Mouse (Mus musculus): ENCODE data around the gene Gm5426. TPM values are rescaled to one million over a fixed set of nuclear protein-coding genes. Genes with fewer than 3 reads are reported as not detected.

Gene Gm5426
- total and polyA plus RNA-seq, 2 experiments from 2014 or later = not detected

DNA sequence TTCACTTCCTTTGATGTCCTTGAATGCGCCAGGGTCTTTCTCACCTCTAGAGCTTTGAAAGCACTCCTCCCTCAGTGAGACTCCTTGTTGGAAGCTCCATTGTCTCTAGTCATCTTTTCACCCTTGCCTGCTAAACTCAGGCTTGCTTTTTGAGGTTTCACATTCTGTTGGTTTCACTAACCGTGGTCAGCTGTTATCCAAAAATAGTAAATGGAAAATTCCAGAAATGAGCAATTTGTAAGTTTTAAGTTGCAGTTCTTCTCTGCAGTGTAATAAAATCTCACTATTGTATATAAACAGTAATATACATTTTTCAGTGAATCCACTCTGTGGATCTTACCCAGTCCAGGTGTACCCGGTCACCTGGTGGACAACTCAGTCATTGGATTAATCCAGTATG is 21.1 kb upstream of the Gm5426 start:
- no peak for TF ChIP-seq CTCF (IDR thresholded peaks at IDR 0.05)
- Histone ChIP-seq H3K9ac (replicated peaks; ENCODE audit: low read length, poor library complexity, severe bottlenecking) (no peak overlapping the region), H3K27ac (ENCODE audit: low read depth, low read length) (no peak overlapping the region), H3K27me3 (ENCODE audit: insufficient read depth, low read length) (no peaks in the 10 kb centered on the region), H3K4me2 (ENCODE audit: low read depth, low read length, poor library complexity, severe bottlenecking) (no peak overlapping the region), H3K36me3 (ENCODE audit: insufficient read depth, low read length) (no peaks in the 10 kb centered on the region), H3K4me1 (ENCODE audit: insufficient read depth, low read length) (no peaks in the 10 kb centered on the region), H3K4me3 (ENCODE audit: low read depth, low read length) (no peak overlapping the region), H3K9me3 (ENCODE audit: low read length) (no peaks in the 10 kb centered on the region)
- ATAC-seq (ENCODE audit: low FRiP score) (no peak), DNase-seq (ENCODE audit: low spot score) (no peak)
- WGBS = 91% methylated on average over 3 of the region's 3 CpGs

DNA sequence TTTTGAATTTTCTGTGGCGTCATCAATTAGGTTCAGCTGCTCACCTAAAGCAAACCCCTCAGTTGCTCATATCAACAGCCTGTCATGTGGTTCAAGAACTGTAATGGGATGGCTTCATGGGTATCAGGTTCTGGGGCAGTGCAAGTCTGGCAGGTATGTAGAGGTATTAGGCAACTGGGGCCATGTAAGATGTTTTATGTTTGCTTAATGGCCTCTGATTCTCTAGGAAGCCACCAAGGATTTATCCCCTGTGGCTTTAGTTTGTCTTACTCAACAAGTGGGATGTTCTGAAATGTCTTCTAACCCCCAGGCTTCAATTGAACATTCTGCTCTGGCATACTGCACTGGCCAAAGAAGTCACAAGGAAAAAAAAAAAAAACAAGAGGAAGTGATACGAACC is 15.6 kb upstream of the Gm5426 start:
- no peaks in the 10 kb centered on the region for H3K9me3 ChIP-seq (ENCODE audit: low read length)
- no peak overlapping the region for H3K4me3 ChIP-seq (ENCODE audit: low read depth, low read length)
- no peaks in the 10 kb centered on the region for H3K36me3 ChIP-seq (ENCODE audit: insufficient read depth, low read length)
- no peak overlapping the region for H3K4me2 ChIP-seq (ENCODE audit: low read depth, low read length, poor library complexity, severe bottlenecking)
- H3K9ac ChIP-seq (replicated peaks; ENCODE audit: low read length, poor library complexity, severe bottlenecking) = no peak overlapping the region
- WGBS = 85% methylated on average over 2 of the region's 2 CpGs
- DNase-seq (ENCODE audit: low spot score) = no peak
- H3K27me3 ChIP-seq (ENCODE audit: insufficient read depth, low read length) = no peaks in the 10 kb centered on the region
- ATAC-seq (ENCODE audit: low FRiP score) = no peak
- no peak overlapping the region for H3K27ac ChIP-seq (ENCODE audit: low read depth, low read length)
- no peaks in the 10 kb centered on the region for H3K4me1 ChIP-seq (ENCODE audit: insufficient read depth, low read length)
- TF ChIP-seq CTCF (IDR thresholded peaks at IDR 0.05) = no peak

DNA sequence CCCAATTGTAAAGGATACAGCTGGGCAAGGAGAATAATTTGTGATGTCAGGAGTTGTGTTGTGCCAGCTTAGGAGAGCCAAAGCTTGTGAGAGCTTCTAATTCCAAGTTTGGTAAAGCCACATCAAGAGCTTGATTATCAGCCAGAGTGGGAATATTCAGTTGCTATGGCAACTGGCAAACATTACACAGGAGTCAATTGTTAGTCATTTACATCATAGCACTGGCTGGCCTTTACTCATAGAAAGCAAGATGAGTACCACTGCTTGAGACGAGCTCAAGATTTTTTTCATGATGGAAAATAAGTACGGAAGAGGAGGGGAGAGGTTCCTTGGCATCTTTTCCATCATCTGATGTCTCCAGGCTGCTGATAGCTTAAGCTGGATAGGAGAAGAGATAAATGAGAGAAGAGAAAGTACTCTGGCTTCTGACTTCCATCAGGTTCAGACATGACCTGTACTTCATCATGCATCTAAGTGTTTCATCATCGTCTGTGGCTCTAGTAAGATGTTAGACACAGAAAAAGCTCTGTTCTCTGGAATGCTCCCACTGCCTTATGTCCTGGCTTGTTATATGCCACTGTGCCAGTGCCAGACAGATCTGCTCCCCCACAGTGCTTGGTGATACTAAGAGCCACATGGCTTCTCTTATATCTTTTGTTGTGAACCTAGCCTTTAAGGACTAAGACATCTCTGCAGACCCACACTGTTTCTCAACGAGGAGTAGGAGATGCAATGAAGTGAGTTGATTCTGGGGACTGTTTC is 15.0 kb upstream of the Gm5426 start:
- 66% methylated on average over 4 of the region's 4 CpGs for WGBS
- no peaks in the 10 kb centered on the region for H3K27me3 ChIP-seq (ENCODE audit: insufficient read depth, low read length)
- TF ChIP-seq CTCF (IDR thresholded peaks at IDR 0.05) = no peak
- ATAC-seq (ENCODE audit: low FRiP score) (no peak), DNase-seq (ENCODE audit: low spot score) (peak; percentile 30)
- no peak overlapping the region for H3K9ac ChIP-seq (replicated peaks; ENCODE audit: low read length, poor library complexity, severe bottlenecking)
- no peak overlapping the region for H3K4me3 ChIP-seq (ENCODE audit: low read depth, low read length)
- H3K4me1 ChIP-seq (ENCODE audit: insufficient read depth, low read length) = no peaks in the 10 kb centered on the region
- H3K9me3 ChIP-seq (ENCODE audit: low read length) = no peaks in the 10 kb centered on the region
- no peak overlapping the region for H3K4me2 ChIP-seq (ENCODE audit: low read depth, low read length, poor library complexity, severe bottlenecking)
- H3K36me3 ChIP-seq (ENCODE audit: insufficient read depth, low read length) = no peaks in the 10 kb centered on the region
- H3K27ac ChIP-seq (ENCODE audit: low read depth, low read length) = no peak overlapping the region

DNA sequence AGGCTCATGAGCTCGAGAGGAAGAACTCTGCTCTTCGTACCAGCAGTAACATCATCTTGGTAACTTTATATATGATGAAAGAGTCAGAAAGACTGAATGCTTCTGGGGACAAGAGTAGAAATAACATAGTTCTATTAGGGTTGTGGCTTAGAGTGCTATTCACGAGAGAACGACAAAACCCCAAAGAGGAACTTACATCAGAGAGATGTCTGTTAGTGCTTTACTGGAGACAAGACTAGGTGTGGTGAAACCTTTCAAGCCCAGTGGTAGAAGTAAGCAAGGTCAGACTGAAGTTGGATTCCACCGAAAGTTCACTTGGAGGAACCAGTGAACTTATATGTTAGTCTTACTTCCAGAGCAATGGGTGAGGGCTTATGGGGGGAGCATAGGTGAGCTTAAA is 12.5 kb upstream of the Gm5426 start:
- no peaks in the 10 kb centered on the region for H3K4me1 ChIP-seq (ENCODE audit: insufficient read depth, low read length)
- ATAC-seq (ENCODE audit: low FRiP score) = no peak
- no peaks in the 10 kb centered on the region for H3K27me3 ChIP-seq (ENCODE audit: insufficient read depth, low read length)
- TF ChIP-seq CTCF (IDR thresholded peaks at IDR 0.05) = no peak
- H3K36me3 ChIP-seq (ENCODE audit: insufficient read depth, low read length) = no peaks in the 10 kb centered on the region
- H3K4me3 ChIP-seq (ENCODE audit: low read depth, low read length) = no peak overlapping the region
- no peak overlapping the region for H3K27ac ChIP-seq (ENCODE audit: low read depth, low read length)
- WGBS = 84% methylated on average over 5 of the region's 5 CpGs
- no peak overlapping the region for H3K4me2 ChIP-seq (ENCODE audit: low read depth, low read length, poor library complexity, severe bottlenecking)
- no peak overlapping the region for H3K9ac ChIP-seq (replicated peaks; ENCODE audit: low read length, poor library complexity, severe bottlenecking)
- no peak for DNase-seq (ENCODE audit: low spot score)
- H3K9me3 ChIP-seq (ENCODE audit: low read length) = no peaks in the 10 kb centered on the region

DNA sequence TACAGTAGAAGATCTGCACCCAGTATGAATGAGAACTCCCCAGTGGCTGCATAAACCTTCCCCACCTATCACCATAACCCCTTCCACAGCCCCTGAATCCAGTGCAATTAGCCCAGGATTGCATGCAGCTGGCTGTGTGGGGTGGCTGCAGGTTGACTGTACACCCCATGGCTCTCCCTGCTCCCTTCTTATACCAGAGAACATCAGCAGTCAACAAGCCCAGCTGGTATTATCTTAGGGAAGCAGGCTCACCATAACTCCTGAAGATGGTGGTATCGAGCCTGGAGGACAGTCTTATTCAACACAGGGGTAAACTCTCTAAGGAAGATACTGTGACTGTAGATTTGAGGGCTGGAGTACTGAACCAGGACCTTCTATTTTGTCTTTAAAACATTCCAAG is 12.1 kb upstream of the Gm5426 start:
- Histone ChIP-seq H3K4me3 (ENCODE audit: low read depth, low read length) (no peak overlapping the region), H3K9ac (replicated peaks; ENCODE audit: low read length, poor library complexity, severe bottlenecking) (no peak overlapping the region), H3K27ac (ENCODE audit: low read depth, low read length) (no peak overlapping the region), H3K4me2 (ENCODE audit: low read depth, low read length, poor library complexity, severe bottlenecking) (no peak overlapping the region), H3K9me3 (ENCODE audit: low read length) (no peaks in the 10 kb centered on the region), H3K36me3 (ENCODE audit: insufficient read depth, low read length) (no peaks in the 10 kb centered on the region), H3K4me1 (ENCODE audit: insufficient read depth, low read length) (no peaks in the 10 kb centered on the region), H3K27me3 (ENCODE audit: insufficient read depth, low read length) (no peaks in the 10 kb centered on the region)
- no peak for ATAC-seq (ENCODE audit: low FRiP score)
- no peak for DNase-seq (ENCODE audit: low spot score)
- WGBS = 93% methylated on average over 1 of the region's 1 CpGs
- no peak for TF ChIP-seq CTCF (IDR thresholded peaks at IDR 0.05)

GRCm38 (mm10) chr10:96125771-96126454 is 10.5 kb upstream of the Gm5426 start:
- Histone ChIP-seq H3K36me3 (ENCODE audit: insufficient read depth, low read length) (no peaks in the 10 kb centered on the region), H3K4me2 (ENCODE audit: low read depth, low read length, poor library complexity, severe bottlenecking) (no peak overlapping the region), H3K4me3 (ENCODE audit: low read depth, low read length) (no peak overlapping the region), H3K27ac (ENCODE audit: low read depth, low read length) (no peak overlapping the region), H3K9me3 (ENCODE audit: low read length) (no peaks in the 10 kb centered on the region), H3K9ac (replicated peaks; ENCODE audit: low read length, poor library complexity, severe bottlenecking) (no peak overlapping the region), H3K4me1 (ENCODE audit: insufficient read depth, low read length) (no peaks in the 10 kb centered on the region), H3K27me3 (ENCODE audit: insufficient read depth, low read length) (no peaks in the 10 kb centered on the region)
- no peak for DNase-seq (ENCODE audit: low spot score)
- WGBS = 65% methylated on average over 9 of the region's 9 CpGs
- ATAC-seq (ENCODE audit: low FRiP score) = no peak
- no peak for TF ChIP-seq CTCF (IDR thresholded peaks at IDR 0.05)

Data from midbrain, postnatal 0 days (tissue).